Mouse (Mus musculus): ENCODE results near the gene Gm21861. TPM values are rescaled to one million over a fixed set of nuclear protein-coding genes. Genes with fewer than 3 reads are reported as not detected.
"Not testable (repeated sequence)": the region's sequence is repeated elsewhere in the genome, so short reads cannot be mapped to it uniquely, and the experiment has no call there.

The Gm21861 gene
- not detected in 2 replicates for polyA plus RNA-seq (2016; fragmentation: Nextera tagmentation; extraction: Ambion mirVana)

GRCm38 (mm10) chrY:58814497-58814896 lies at the start of gene Gm21861:
Gm21861 (minus strand) TSS chrY:58814597.
- H3K4me3 ChIP-seq; H3K27me3 ChIP-seq (replicated peaks); H3K36me3 ChIP-seq; H3K9ac ChIP-seq; H3K27ac ChIP-seq; H3K4me2 ChIP-seq; H3K4me1 ChIP-seq; H3K9me3 ChIP-seq (replicated peaks); ATAC-seq: not testable (repeated sequence)
- WGBS (ENCODE audit: insufficient replicate concordance) = no CpG with 5 or more reads among the region's 7 CpGs

All from liver, embryonic 12.5 days (tissue).